Mouse (Mus musculus): ENCODE results near the gene Hist1h1d. TPM values are rescaled to one million over a fixed set of nuclear protein-coding genes. Genes with fewer than 3 reads are reported as not detected.
"Not testable (repeated sequence)": the region's sequence is repeated elsewhere in the genome, so short reads cannot be mapped to it uniquely, and the experiment has no call there.

The Hist1h1d gene
- total and polyA plus RNA-seq, 3 experiments = 0.24 to 115 TPM; not detected in 1

DNA sequence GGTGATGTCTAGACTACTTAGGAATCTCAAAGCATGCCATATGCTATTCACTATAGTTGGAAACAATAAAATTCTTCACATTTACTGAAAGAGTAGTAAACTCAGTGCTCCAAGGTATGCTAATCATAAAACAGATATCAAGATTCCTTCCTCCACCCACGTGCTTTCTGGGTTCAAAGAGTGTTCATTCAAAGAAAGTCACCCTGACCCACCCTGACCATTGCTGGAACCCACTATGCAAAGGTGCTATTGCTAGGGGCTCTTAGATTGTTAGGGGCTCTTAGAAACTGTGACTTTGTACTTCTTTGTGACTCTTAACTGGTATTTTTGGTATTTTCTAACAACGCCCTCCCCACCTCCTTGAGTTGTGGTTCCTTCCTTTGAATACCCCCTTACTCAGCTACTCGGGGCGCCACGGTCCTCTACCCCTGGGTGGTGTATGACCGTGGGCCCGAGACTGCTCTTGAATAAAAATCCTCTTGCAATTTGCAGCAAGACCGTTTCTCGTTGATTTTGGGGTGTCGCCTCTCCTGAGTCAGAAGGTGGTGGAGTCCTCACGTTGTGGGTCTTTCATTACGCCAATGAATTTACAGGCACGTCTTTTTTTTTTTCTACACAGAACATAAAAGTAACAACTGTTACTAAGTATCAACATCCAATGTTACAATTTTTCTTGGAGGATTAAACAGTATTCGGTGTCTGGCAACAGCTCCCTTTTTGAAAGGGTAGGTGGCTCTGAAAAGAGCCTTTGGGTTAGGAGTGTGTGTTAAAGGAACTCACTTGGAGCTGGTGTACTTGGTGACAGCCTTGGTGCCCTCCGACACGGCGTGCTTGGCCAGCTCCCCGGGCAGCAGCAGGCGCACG, 20.2 kb downstream of the Hist1h1d start:
- H3K4me3 ChIP-seq (ENCODE audit: control insufficient read depth in 1 of 2, insufficient read depth in 1 of 2, low read depth in 2 of 2, low read length in 2 of 2) = peak overlapping the region; percentile 12 to 58
- peak; percentile 71 for DNase-seq (ENCODE audit: low read depth, low spot score)
- H3K27ac ChIP-seq (ENCODE audit: control insufficient read depth, low read depth, low read length) = peak overlapping the region; percentile 98
- peak; percentile 53 to 56; a peak in 3 of 4 replicates for TF ChIP-seq POLR2A (IDR thresholded peaks at IDR 0.05; ENCODE audit: control insufficient read depth in 1 of 2, insufficient read depth in 1 of 2, low read depth in 1 of 2, low read length in 2 of 2, poor library complexity in 1 of 2)
- TF ChIP-seq TBP (IDR thresholded peaks at IDR 0.05; ENCODE audit: low read depth, low read length) = peak; percentile 44; the same call in 1 of the 2 replicates
- not testable (repeated sequence) for H3K79me2 ChIP-seq (ENCODE audit: control insufficient read depth, insufficient read depth, low read length, poor library complexity); H3K9me3 ChIP-seq (replicated peaks; ENCODE audit: insufficient read depth, low read length); H3K27me3 ChIP-seq (ENCODE audit: control insufficient read depth in 1 of 2, insufficient read depth in 2 of 2, low read length in 2 of 2); H3K4me1 ChIP-seq (ENCODE audit: control insufficient read depth in 1 of 2, insufficient read depth in 2 of 2, low read length in 2 of 2)
- peak overlapping the region; percentile 99 for H3K9ac ChIP-seq (ENCODE audit: control insufficient read depth, low read depth, low read length, poor library complexity, severe bottlenecking)
- peaks cover 0 to 25% of the 10 kb centered on the region in 2 experiments; a peak in 2 of 4 replicates for H3K36me3 ChIP-seq (ENCODE audit: control insufficient read depth in 1 of 2, insufficient read depth in 2 of 2, low read length in 2 of 2)

DNA sequence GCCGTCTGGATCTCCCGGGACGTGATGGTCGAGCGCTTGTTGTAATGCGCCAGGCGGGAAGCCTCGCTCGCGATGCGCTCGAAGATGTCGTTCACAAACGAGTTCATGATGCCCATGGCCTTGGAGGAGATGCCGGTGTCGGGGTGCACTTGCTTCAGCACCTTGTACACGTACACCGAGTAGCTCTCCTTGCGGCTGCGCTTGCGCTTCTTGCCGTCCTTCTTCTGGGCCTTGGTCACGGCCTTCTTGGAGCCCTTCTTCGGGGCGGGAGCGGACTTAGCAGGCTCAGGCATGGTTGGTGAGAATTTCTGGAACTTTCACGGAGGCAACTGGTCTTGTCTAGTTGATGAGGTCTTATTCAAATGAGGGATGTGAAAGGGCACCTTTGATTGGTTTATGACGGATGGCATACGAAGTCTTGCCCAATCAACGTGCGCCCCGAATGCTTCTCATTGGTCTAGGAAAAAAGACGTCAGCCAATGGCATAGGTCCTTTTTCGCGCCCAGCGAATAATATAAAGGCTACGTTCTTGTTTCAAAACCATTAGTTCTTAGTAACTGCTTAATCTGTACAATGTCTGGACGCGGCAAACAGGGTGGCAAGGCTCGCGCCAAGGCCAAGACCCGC, 20.9 kb downstream of the Hist1h1d start, which contains the start of the genes Hist1h2bf and Hist1h2ad:
Gene Hist1h2bf (minus strand): TSS at position 299 of the 627 bp plus-strand sequence.
Gene Hist1h2ad (plus strand): TSS at position 484 of the 627 bp plus-strand sequence.
- H3K4me3 ChIP-seq (ENCODE audit: control insufficient read depth in 1 of 2, insufficient read depth in 1 of 2, low read depth in 2 of 2, low read length in 2 of 2) = peak within 1 kb of the TSS; percentile 14 to 58
- H3K27me3 ChIP-seq (ENCODE audit: control insufficient read depth in 1 of 2, insufficient read depth in 2 of 2, low read length in 2 of 2); H3K79me2 ChIP-seq (ENCODE audit: control insufficient read depth, insufficient read depth, low read length, poor library complexity); H3K4me1 ChIP-seq (ENCODE audit: control insufficient read depth in 1 of 2, insufficient read depth in 2 of 2, low read length in 2 of 2); H3K9me3 ChIP-seq (replicated peaks; ENCODE audit: insufficient read depth, low read length): not testable (repeated sequence)
- DNase-seq (ENCODE audit: low read depth, low spot score) = peak; percentile 99
- H3K27ac ChIP-seq (ENCODE audit: control insufficient read depth, low read depth, low read length) = peak within 1 kb of the TSS; percentile 98
- peak within 1 kb of the TSS; percentile 99 for H3K9ac ChIP-seq (ENCODE audit: control insufficient read depth, low read depth, low read length, poor library complexity, severe bottlenecking)
- TF ChIP-seq POLR2A (IDR thresholded peaks at IDR 0.05; ENCODE audit: control insufficient read depth in 1 of 2, insufficient read depth in 1 of 2, low read depth in 1 of 2, low read length in 2 of 2, poor library complexity in 1 of 2) (peak in 1 of 2 experiments; percentile 79; a peak in 3 of 4 replicates), TBP (IDR thresholded peaks at IDR 0.05; ENCODE audit: low read depth, low read length) (peak; percentile 98), POLR2AphosphoS5 (IDR thresholded peaks at IDR 0.05; ENCODE audit: borderline replicate concordance, low read depth, low read length) (peak; percentile 52; the same call in 1 of the 2 replicates), UBTF (IDR thresholded peaks at IDR 0.05; ENCODE audit: borderline replicate concordance, insufficient read depth, low read depth, low read length) (0 out of 2 replicates have a peak, but pooled peaks have one; percentile 51)
- H3K36me3 ChIP-seq (ENCODE audit: control insufficient read depth in 1 of 2, insufficient read depth in 2 of 2, low read length in 2 of 2) = peaks cover 0 to 28% of the 10 kb centered on the region in 2 experiments; a peak in 2 of 4 replicates

DNA sequence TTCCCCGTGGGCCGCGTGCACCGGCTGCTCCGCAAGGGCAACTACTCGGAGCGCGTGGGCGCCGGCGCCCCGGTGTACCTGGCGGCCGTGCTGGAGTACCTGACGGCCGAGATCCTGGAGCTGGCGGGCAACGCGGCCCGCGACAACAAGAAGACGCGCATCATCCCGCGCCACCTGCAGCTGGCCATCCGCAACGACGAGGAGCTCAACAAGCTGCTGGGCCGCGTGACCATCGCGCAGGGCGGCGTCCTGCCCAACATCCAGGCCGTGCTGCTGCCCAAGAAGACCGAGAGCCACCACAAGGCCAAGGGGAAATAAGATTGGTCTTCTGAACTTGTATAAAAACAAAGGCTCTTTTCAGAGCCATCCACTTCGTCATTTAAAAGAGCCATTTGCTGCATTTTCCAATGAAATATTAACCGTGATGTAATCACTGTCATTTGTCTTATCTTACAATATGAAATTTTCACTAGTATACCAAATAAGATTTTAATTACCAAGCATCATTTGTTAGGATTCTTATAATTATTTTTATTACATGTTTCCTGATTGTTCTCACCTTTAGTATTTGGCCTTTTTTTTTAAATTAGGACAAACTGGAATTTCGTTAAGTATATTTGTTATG, 21.6 kb downstream of the Hist1h1d start:
- Histone ChIP-seq H3K27ac (ENCODE audit: control insufficient read depth, low read depth, low read length) (peak overlapping the region; percentile 98), H3K9ac (ENCODE audit: control insufficient read depth, low read depth, low read length, poor library complexity, severe bottlenecking) (peak overlapping the region; percentile 77), H3K36me3 (ENCODE audit: control insufficient read depth in 1 of 2, insufficient read depth in 2 of 2, low read length in 2 of 2) (peaks cover 0 to 25% of the 10 kb centered on the region in 2 experiments; a peak in 2 of 4 replicates), H3K4me3 (ENCODE audit: control insufficient read depth in 1 of 2, insufficient read depth in 1 of 2, low read depth in 2 of 2, low read length in 2 of 2) (peak overlapping the region; percentile 14 to 47; a peak in 3 of 4 replicates)
- not testable (repeated sequence) for H3K4me1 ChIP-seq (ENCODE audit: control insufficient read depth in 1 of 2, insufficient read depth in 2 of 2, low read length in 2 of 2); H3K27me3 ChIP-seq (ENCODE audit: control insufficient read depth in 1 of 2, insufficient read depth in 2 of 2, low read length in 2 of 2); H3K9me3 ChIP-seq (replicated peaks; ENCODE audit: insufficient read depth, low read length); H3K79me2 ChIP-seq (ENCODE audit: control insufficient read depth, insufficient read depth, low read length, poor library complexity)
- TF ChIP-seq UBTF (IDR thresholded peaks at IDR 0.05; ENCODE audit: borderline replicate concordance, insufficient read depth, low read depth, low read length) (peak; percentile 73; the same call in 1 of the 2 replicates), POLR2AphosphoS5 (IDR thresholded peaks at IDR 0.05; ENCODE audit: borderline replicate concordance, low read depth, low read length) (peak; percentile 1; the same call in 1 of the 2 replicates), POLR2A (IDR thresholded peaks at IDR 0.05; ENCODE audit: control insufficient read depth in 1 of 2, insufficient read depth in 1 of 2, low read depth in 1 of 2, low read length in 2 of 2, poor library complexity in 1 of 2) (peak; percentile 68 to 87; a peak in 3 of 4 replicates)
- DNase-seq (ENCODE audit: low read depth, low spot score) = peak; percentile 74
